Mouse (Mus musculus) liver, embryonic 16.5 days (tissue): ENCODE results near the gene Egf. TPM values are rescaled to one million over a fixed set of nuclear protein-coding genes. Genes with fewer than 3 reads are reported as not detected.

Experiments
- ATAC-seq: fragments of 200-750 bp; cut with Nextera tagmentation; 2 replicates; pipeline ENCODE4 v1.8.0; 2017; ENCODE audit warnings: low read depth, mild to moderate bottlenecking, moderate number of reproducible peaks, moderate library complexity
- H3K27ac ChIP-seq: fragments of 300-500 bp; sonication (generic); 2 replicates; pipeline ENCODE4 v1.5.1; 2014; ENCODE audit warnings: mild to moderate bottlenecking, low read length
- H3K27me3 ChIP-seq: fragments of 300-500 bp; sonication (generic); 2 replicates; pipeline ENCODE4 v1.6.1; 2014; ENCODE audit warnings: low read depth, low read length, mixed read lengths; ENCODE audit not compliant: control insufficient read depth, insufficient read depth
- H3K36me3 ChIP-seq: fragments of 300-500 bp; sonication (generic); 2 replicates; pipeline ENCODE4 v1.6.1; 2014; ENCODE audit warnings: mild to moderate bottlenecking; ENCODE audit not compliant: control insufficient read depth, insufficient read depth
- H3K4me1 ChIP-seq: fragments of 300-500 bp; sonication (generic); 2 replicates; pipeline ENCODE4 v1.6.1; 2014; ENCODE audit warnings: low read depth, low read length, mixed read lengths; ENCODE audit not compliant: control insufficient read depth
- H3K4me2 ChIP-seq: fragments of 300-500 bp; sonication (generic); 2 replicates; pipeline ENCODE4 v1.6.1; 2014; ENCODE audit warnings: low read depth, low read length, mixed read lengths
- H3K4me3 ChIP-seq: fragments of 300-500 bp; sonication (generic); 2 replicates; pipeline ENCODE4 v1.5.1; 2014; ENCODE audit warnings: low read depth, mild to moderate bottlenecking, low read length
- H3K9ac ChIP-seq: fragments of 300-500 bp; sonication (generic); 2 replicates; pipeline ENCODE4 v1.6.1; 2014; ENCODE audit warnings: low read depth, low read length
- H3K9me3 ChIP-seq: fragments of 300-500 bp; sonication (generic); replicated peaks from 2 replicates; pipeline ENCODE4 v1.6.1; 2016; ENCODE audit warnings: low read length; ENCODE audit not compliant: control insufficient read depth
- WGBS: fragments of 180-500 bp; shearing (Covaris S2); extraction: QIAGEN DNeasy Blood & Tissue Kit; methylation state at CpG from one replicate; pipeline ENCODE4 v1.1.7; 2014; ENCODE audit not compliant: insufficient replicate concordance; 5-methylcytosine and 5-hydroxymethylcytosine counted together
- microRNA-seq: library from miRNA; unstranded; fragments of <30 nt; microRNA quantifications from one replicate; pipeline ENCODE4, GENCODE M21; 2016
- polyA plus RNA-seq: library from polyadenylated mRNA; unstranded; fragments of >200 nt; fragmentation: Nextera tagmentation; extraction: Ambion mirVana; gene quantifications from 2 replicates; pipeline ENCODE4 v1.2.1, GENCODE M21; 2015

Gene Egf
- polyA plus RNA-seq, 1 experiment from 2014 or later = 0.28 TPM

DNA sequence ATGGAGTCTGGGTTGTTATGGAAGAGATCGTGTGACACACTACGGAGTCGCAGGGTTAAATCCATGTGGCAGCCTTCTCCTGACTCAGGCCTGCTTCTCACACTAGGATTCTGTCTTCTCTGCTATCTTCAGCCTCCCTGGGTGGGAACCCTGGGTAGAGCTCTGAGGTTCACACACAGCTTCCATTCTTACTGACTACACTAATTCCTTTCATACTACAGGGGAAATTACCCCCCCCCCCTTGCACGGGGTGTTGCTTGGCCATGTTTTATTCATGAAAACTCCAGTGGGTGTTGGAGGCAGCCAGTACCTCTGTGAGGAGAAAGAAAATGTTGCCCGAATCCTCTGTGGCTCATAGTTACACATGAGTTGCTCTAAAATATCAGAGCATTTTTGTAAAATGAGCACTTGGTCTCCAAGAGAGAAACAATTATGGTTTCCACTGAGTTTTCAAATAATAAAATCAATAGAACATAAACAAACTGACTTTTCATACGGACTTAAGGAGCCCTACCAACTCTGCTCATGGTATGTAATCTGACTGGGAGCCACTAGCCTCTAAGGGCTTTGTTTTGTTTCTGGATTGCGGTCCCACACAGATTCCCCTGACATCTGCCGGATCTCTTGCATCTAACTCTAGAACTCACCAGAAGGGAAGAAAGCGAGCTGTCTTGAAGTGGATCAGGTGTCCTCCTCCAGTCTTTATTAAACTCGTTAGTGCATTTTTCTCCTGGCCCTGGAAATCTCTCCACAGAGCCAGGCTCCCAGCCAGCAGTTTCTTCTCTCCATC is 114.7 kb downstream of the Egf start:
- Histone ChIP-seq H3K4me3 (no peak overlapping the region), H3K36me3 (no peaks in the 10 kb centered on the region), H3K9me3 (no peaks in the 10 kb centered on the region), H3K4me2 (no peak overlapping the region), H3K9ac (no peak overlapping the region), H3K27ac (no peak overlapping the region), H3K4me1 (no peaks in the 10 kb centered on the region), H3K27me3 (no peaks in the 10 kb centered on the region)
- ATAC-seq = no peak
- 74% methylated on average over 10 of the region's 10 CpGs for WGBS

- Histone ChIP-seq H3K9ac (no peak overlapping the region), H3K27ac (no peak overlapping the region), H3K4me2 (no peak overlapping the region), H3K4me3 (no peak overlapping the region), H3K27me3 (no peaks in the 10 kb centered on the region), H3K36me3 (no peaks in the 10 kb centered on the region), H3K4me1 (no peaks in the 10 kb centered on the region), H3K9me3 (no peaks in the 10 kb centered on the region)
- WGBS = 44% methylated on average over 5 of the region's 5 CpGs
- ATAC-seq = no peak
Observed at GRCm38 (mm10) chr3:129639701-129640100, 115.4 kb downstream of the Egf start.

- no peak for ATAC-seq
- Histone ChIP-seq H3K4me2 (no peak overlapping the region), H3K4me1 (no peaks in the 10 kb centered on the region), H3K9me3 (no peaks in the 10 kb centered on the region), H3K4me3 (no peak overlapping the region), H3K27ac (no peak overlapping the region), H3K36me3 (no peaks in the 10 kb centered on the region), H3K9ac (no peak overlapping the region), H3K27me3 (no peaks in the 10 kb centered on the region)
- 70% methylated on average over 6 of the region's 6 CpGs for WGBS
Observed at GRCm38 (mm10) chr3:129637446-129637845, 117.7 kb downstream of the Egf start.

GRCm38 (mm10) chr3:129634260-129634901 is 120.7 kb downstream of the Egf start:
- WGBS = 75% methylated on average over 11 of the region's 11 CpGs

DNA sequence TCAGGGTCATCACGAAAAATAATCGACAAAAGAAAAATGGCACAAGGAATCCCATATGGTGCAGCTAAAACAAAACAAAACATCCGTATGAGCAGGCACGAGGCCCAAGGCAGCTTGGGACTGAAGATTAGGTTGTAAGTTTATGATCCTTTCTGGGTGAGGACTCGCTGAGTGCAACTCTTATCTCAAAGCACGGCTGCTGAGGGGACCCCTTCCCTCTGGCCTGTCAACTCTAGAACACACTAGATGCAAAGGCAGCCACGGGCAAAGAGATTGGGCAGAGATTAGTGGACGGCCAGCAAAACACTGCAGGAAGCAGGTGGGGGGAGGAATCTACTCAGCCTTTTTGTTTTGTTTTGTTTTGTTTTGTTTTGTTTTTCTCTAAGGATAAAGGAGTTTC is 121.6 kb downstream of the Egf start:
- H3K4me1 ChIP-seq = no peaks in the 10 kb centered on the region
- H3K27ac ChIP-seq = no peak overlapping the region
- WGBS = 21% methylated on average over 8 of the region's 8 CpGs
- H3K9ac ChIP-seq = no peak overlapping the region
- H3K9me3 ChIP-seq = no peaks in the 10 kb centered on the region
- no peak overlapping the region for H3K4me3 ChIP-seq
- H3K4me2 ChIP-seq = no peak overlapping the region
- peak; percentile 47 for ATAC-seq
- H3K36me3 ChIP-seq = no peaks in the 10 kb centered on the region
- no peaks in the 10 kb centered on the region for H3K27me3 ChIP-seq

More at GRCm38 (mm10) chr3:129634260-129634901, 120.7 kb downstream of the Egf start:
- H3K4me3 ChIP-seq = no peak overlapping the region
- no peaks in the 10 kb centered on the region for H3K9me3 ChIP-seq
- no peaks in the 10 kb centered on the region for H3K27me3 ChIP-seq
- H3K36me3 ChIP-seq = no peaks in the 10 kb centered on the region
- H3K4me1 ChIP-seq = no peaks in the 10 kb centered on the region
- H3K9ac ChIP-seq = no peak overlapping the region
- 0 out of 2 replicates have a peak, but pooled peaks have one; percentile 21 for ATAC-seq
- H3K4me2 ChIP-seq = no peak overlapping the region
- H3K27ac ChIP-seq = no peak overlapping the region

DNA sequence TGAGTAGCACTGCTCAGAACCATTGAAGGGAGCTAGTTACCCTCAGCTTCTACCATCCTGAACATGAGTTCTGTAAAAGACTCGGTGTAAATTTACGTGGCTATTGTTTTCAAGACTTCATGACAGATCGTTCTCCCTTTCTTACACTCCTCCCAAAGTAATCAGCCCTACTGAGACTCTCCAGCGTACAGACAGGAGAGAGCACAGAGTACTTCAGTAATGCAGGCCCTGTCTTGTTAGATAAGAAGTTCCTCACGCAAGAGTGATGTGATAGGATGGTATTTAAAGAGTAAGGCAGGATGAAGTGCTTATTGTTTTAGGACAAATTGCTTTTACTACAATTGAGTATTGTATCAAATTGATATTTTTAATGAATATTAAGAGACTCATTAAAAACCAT is 123.3 kb downstream of the Egf start:
- Histone ChIP-seq H3K36me3 (no peaks in the 10 kb centered on the region), H3K27ac (no peak overlapping the region), H3K4me2 (no peak overlapping the region), H3K27me3 (no peaks in the 10 kb centered on the region), H3K4me1 (no peaks in the 10 kb centered on the region), H3K4me3 (no peak overlapping the region), H3K9me3 (no peaks in the 10 kb centered on the region), H3K9ac (no peak overlapping the region)
- no peak for ATAC-seq
- 38% methylated on average over 5 of the region's 5 CpGs for WGBS

GRCm38 (mm10) chr3:129631018-129631417 is 124.1 kb downstream of the Egf start:
- H3K9me3 ChIP-seq = no peaks in the 10 kb centered on the region
- no peak for ATAC-seq
- no peak overlapping the region for H3K9ac ChIP-seq
- H3K27me3 ChIP-seq = no peaks in the 10 kb centered on the region
- WGBS = 59% methylated on average over 1 of the region's 1 CpGs
- no peak overlapping the region for H3K4me3 ChIP-seq
- H3K4me2 ChIP-seq = no peak overlapping the region
- no peak overlapping the region for H3K27ac ChIP-seq
- no peaks in the 10 kb centered on the region for H3K4me1 ChIP-seq
- H3K36me3 ChIP-seq = no peaks in the 10 kb centered on the region

Small RNAs within 50 kb of the gene (microRNA-seq; reads per million reads assigned to microRNA genes)
- gene Gm24515 = not detected

Other genes with a start within 250 kb of the Egf start
- gene Elovl6, start 223.0 kb downstream of the Egf start, polyA plus RNA-seq = 11.0 and 15.0 TPM in 2 replicates
- not detected in 2 replicates for gene Lrit3, start 48.7 kb upstream of the Egf start, polyA plus RNA-seq
- gene Rrh, start 67.3 kb upstream of the Egf start, polyA plus RNA-seq = not detected in 2 replicates
- gene Gar1, start 76.1 kb upstream of the Egf start, polyA plus RNA-seq = 20.8 and 23.6 TPM in 2 replicates
- gene Cfi, start 80.6 kb upstream of the Egf start, polyA plus RNA-seq = 294 and 313 TPM in 2 replicates
- gene Pla2g12a, start 123.3 kb upstream of the Egf start, polyA plus RNA-seq = 80.6 and 81.6 TPM in 2 replicates
- gene Casp6, start 146.1 kb upstream of the Egf start, polyA plus RNA-seq = 30.6 and 33.6 TPM in 2 replicates
- 14.9 and 15.4 TPM in 2 replicates for gene Mcub, start 214.9 kb upstream of the Egf start, polyA plus RNA-seq